ENCODE assay signal across 10 mouse cellular contexts in the genomic region with DNA sequence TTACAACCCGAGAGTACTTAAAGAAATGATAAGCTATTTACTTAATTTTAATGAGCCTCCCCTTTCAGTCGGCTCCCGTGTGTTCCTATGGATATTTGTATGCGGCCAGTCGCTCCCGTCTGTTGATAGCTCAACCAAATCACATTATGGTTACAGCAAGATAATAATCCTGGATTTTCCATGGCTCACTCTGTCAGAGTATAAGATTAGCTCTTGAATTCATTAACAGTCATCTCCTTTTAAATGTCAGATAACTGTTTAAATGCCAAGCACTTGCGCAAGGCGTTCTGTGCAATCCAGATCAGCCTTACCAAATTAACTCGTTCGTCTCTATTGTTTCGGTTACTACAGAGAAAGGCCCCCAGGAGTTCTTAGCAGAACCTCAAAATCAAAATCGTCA.
DNase-seq lines count a peak whose midpoint lies in the region; ATAC-seq and TF ChIP-seq lines count a peak whose summit lies in the region.
"Had no signal": no experiment of that assay in that cellular context is flagged by ENCODE, and none has a peak within 500 bp of the region (broad histone marks: within the 10 kb centered on the region; RNA-seq: fewer than 3 reads in every experiment).

No protein-coding gene starts in this region.

- H3K27me3 ChIP-seq in liver, adult 2 months (ENCODE audit: control insufficient read depth, insufficient read depth, low read length) = no peaks in the 10 kb centered on the region
- H3K27me3 ChIP-seq in forebrain, embryonic 15.5 days = no peaks in the 10 kb centered on the region
- H3K27me3 ChIP-seq in liver, embryonic 12.5 days (replicated peaks) = peaks cover 42% of the 10 kb centered on the region
- H3K27me3 ChIP-seq: Patski had no signal

- peak overlapping the region; percentile 36 for H3K4me2 ChIP-seq in forebrain, embryonic 15.5 days (replicated peaks)
- peak overlapping the region; percentile 22 for H3K4me2 ChIP-seq in liver, embryonic 12.5 days

- H3K27ac ChIP-seq in liver, adult 2 months (replicated peaks; ENCODE audit: insufficient read depth, low read depth, low read length) = no peak overlapping the region
- peak overlapping the region; percentile 65 for H3K27ac ChIP-seq in forebrain, embryonic 15.5 days (replicated peaks)
- H3K27ac ChIP-seq in liver, embryonic 12.5 days = no peak overlapping the region

- H3K79me2 ChIP-seq in liver, adult 2 months (ENCODE audit: control insufficient read depth, insufficient read depth, low read length) = no peaks in the 10 kb centered on the region

- H3K36me3 ChIP-seq in liver, adult 2 months (ENCODE audit: control insufficient read depth, insufficient read depth, low read length) = no peaks in the 10 kb centered on the region
- no peaks in the 10 kb centered on the region for H3K36me3 ChIP-seq in forebrain, embryonic 15.5 days
- no peaks in the 10 kb centered on the region for H3K36me3 ChIP-seq in liver, embryonic 12.5 days

- ATAC-seq in forebrain, embryonic 15.5 days (replicated peaks) = peak; percentile 62
- ATAC-seq in liver, embryonic 12.5 days = no peak
- ATAC-seq: Patski had no signal

- peak; percentile 45 for DNase-seq in liver, adult 2 months (ENCODE audit: extremely low read depth, low read depth, low spot score)
- no peak for DNase-seq in liver
- DNase-seq in skeletal muscle tissue, adult 2 months (ENCODE audit: low read depth, low spot score) = peak; percentile 40
- no peak for DNase-seq in frontal cortex, postnatal 36 days (ENCODE audit: low spot score in 2 of 2)
- no peak for DNase-seq in thymus, adult 18-20 months
- no peak for DNase-seq in right cerebral cortex, adult 2 months (ENCODE audit: low spot score in 2 of 2)
- DNase-seq: right cerebral cortex, postnatal 4 days had no signal

- no peaks in the 10 kb centered on the region for H3K9me3 ChIP-seq in forebrain, embryonic 15.5 days
- no peaks in the 10 kb centered on the region for H3K9me3 ChIP-seq in liver, embryonic 12.5 days (replicated peaks)

- no peak for TF ChIP-seq POLR2A in liver, adult 2 months (IDR thresholded peaks at IDR 0.05; ENCODE audit: extremely low read depth, insufficient read depth, low read length)

- no peak overlapping the region for H3K4me3 ChIP-seq in liver, adult 2 months (ENCODE audit: insufficient read depth, low read depth, low read length)
- peak overlapping the region; percentile 10; the same call in 1 of the 2 replicates for H3K4me3 ChIP-seq in forebrain, embryonic 15.5 days
- no peak overlapping the region for H3K4me3 ChIP-seq in liver, embryonic 12.5 days

- no peak for TF ChIP-seq CTCF in liver, adult 2 months (IDR thresholded peaks at IDR 0.05; ENCODE audit: low read depth, low read length)

- no peaks in the 10 kb centered on the region for H3K4me1 ChIP-seq in liver, adult 2 months (ENCODE audit: control insufficient read depth, insufficient read depth, low read length)
- H3K4me1 ChIP-seq in forebrain, embryonic 15.5 days = peaks cover 19% of the 10 kb centered on the region
- peaks cover 12% of the 10 kb centered on the region; the same call in 1 of the 2 replicates for H3K4me1 ChIP-seq in liver, embryonic 12.5 days

- no peak overlapping the region for H3K9ac ChIP-seq in liver, adult 2 months (ENCODE audit: low read depth, low read length)
- H3K9ac ChIP-seq in forebrain, embryonic 15.5 days (replicated peaks) = no peak overlapping the region
- no peak overlapping the region for H3K9ac ChIP-seq in liver, embryonic 12.5 days

- WGBS in liver, adult 2 months = 12% methylated on average over 12 of the region's 12 CpGs
- WGBS in forebrain, embryonic 15.5 days = 3% methylated on average over 12 of the region's 12 CpGs
- WGBS in liver, embryonic 12.5 days (ENCODE audit: insufficient replicate concordance) = 33% methylated on average over 12 of the region's 12 CpGs

Comparison
In these comparisons a context has a peak if more than half of its experiments do, and no peak if none do; other contexts are left out.
1. DNase-seq: peak in liver, adult 2 months (single experiment) and skeletal muscle tissue, adult 2 months (single experiment); none in liver (single experiment), frontal cortex, postnatal 36 days (0 of 2), thymus, adult 18-20 months (0 of 2) and right cerebral cortex, adult 2 months (0 of 2).